Mouse (Mus musculus) midbrain, embryonic 10.5 days (tissue): ENCODE measurements around the gene Rab1b. TPM values are rescaled to one million over a fixed set of nuclear protein-coding genes. Genes with fewer than 3 reads are reported as not detected.

Experiments
- DNase-seq: peaks from one replicate; pipeline ENCODE4 v3.0.0-alpha.2; 2017; ENCODE audit warnings: low spot score
- H3K27ac ChIP-seq: fragments of 300-500 bp; sonication (generic); replicated peaks from 2 replicates; pipeline ENCODE4 v1.5.1; 2016; ENCODE audit warnings: mild to moderate bottlenecking
- H3K27me3 ChIP-seq: fragments of 300-500 bp; sonication (generic); 2 replicates; pipeline ENCODE4 v1.6.1; 2016; ENCODE audit warnings: low read depth, mild to moderate bottlenecking; ENCODE audit not compliant: poor library complexity, severe bottlenecking
- H3K36me3 ChIP-seq: fragments of 300-500 bp; sonication (generic); 2 replicates; pipeline ENCODE4 v1.6.1; 2016; ENCODE audit warnings: mild to moderate bottlenecking, moderate library complexity
- H3K4me1 ChIP-seq: fragments of 300-500 bp; sonication (generic); 2 replicates; pipeline ENCODE4 v1.6.1; 2016
- H3K4me3 ChIP-seq: fragments of 300-500 bp; sonication (generic); 2 replicates; pipeline ENCODE4 v1.5.1; 2016; ENCODE audit warnings: mild to moderate bottlenecking, moderate library complexity
- H3K9me3 ChIP-seq: fragments of 300-500 bp; sonication (generic); replicated peaks from 2 replicates; pipeline ENCODE4 v1.6.1; 2016; ENCODE audit warnings: mild to moderate bottlenecking
- WGBS: fragments of 180-500 bp; shearing (Covaris S2); methylation state at CpG from one replicate; pipeline ENCODE4 v1.1.7; 2016; 5-methylcytosine and 5-hydroxymethylcytosine counted together
- polyA plus RNA-seq: library from polyadenylated mRNA; unstranded; fragments of >200 nt; fragmentation: Nextera tagmentation; extraction: Ambion mirVana; gene quantifications from 2 replicates; pipeline ENCODE4 v1.2.1, GENCODE M21; 2016

Rab1b gene
- polyA plus RNA-seq, 1 experiment from 2014 or later = 267 TPM

- Histone ChIP-seq H3K27me3 (peaks cover 70% of the 10 kb centered on the region), H3K4me1 (peaks cover 12% of the 10 kb centered on the region), H3K9me3 (no peaks in the 10 kb centered on the region), H3K4me3 (no peak overlapping the region), H3K36me3 (no peaks in the 10 kb centered on the region), H3K27ac (no peak overlapping the region)
- 60% methylated on average over 18 of the region's 18 CpGs for WGBS
- no peak for DNase-seq
These were observed 24.9 kb downstream of the Rab1b start for GRCm38 (mm10) chr19:5082005-5082404.

- no peak for DNase-seq
- peaks cover 56% of the 10 kb centered on the region for H3K27me3 ChIP-seq
- H3K4me3 ChIP-seq = no peak overlapping the region
- no peaks in the 10 kb centered on the region for H3K9me3 ChIP-seq
- no peak overlapping the region for H3K27ac ChIP-seq
- 85% methylated on average over 1 of the region's 1 CpGs for WGBS
- no peaks in the 10 kb centered on the region for H3K4me1 ChIP-seq
- no peaks in the 10 kb centered on the region for H3K36me3 ChIP-seq
These were observed 27.6 kb downstream of the Rab1b start for GRCm38 (mm10) chr19:5079279-5079678.

GRCm38 (mm10) chr19:5073518-5073917 is 33.4 kb downstream of the Rab1b start:
- H3K4me1 ChIP-seq = peaks cover 40% of the 10 kb centered on the region
- H3K9me3 ChIP-seq = no peaks in the 10 kb centered on the region
- no peaks in the 10 kb centered on the region for H3K36me3 ChIP-seq
- no peak overlapping the region for H3K4me3 ChIP-seq
- WGBS = 46% methylated on average over 5 of the region's 5 CpGs
- no peak overlapping the region for H3K27ac ChIP-seq
- peaks cover 46% of the 10 kb centered on the region for H3K27me3 ChIP-seq
- no peak for DNase-seq

GRCm38 (mm10) chr19:5073028-5073427 is 33.8 kb downstream of the Rab1b start:
- peak; percentile 75 for DNase-seq
- H3K27ac ChIP-seq = no peak overlapping the region
- H3K9me3 ChIP-seq = no peaks in the 10 kb centered on the region
- 2% methylated on average over 15 of the region's 15 CpGs for WGBS
- peaks cover 51% of the 10 kb centered on the region for H3K27me3 ChIP-seq
- H3K4me1 ChIP-seq = peaks cover 45% of the 10 kb centered on the region
- peak overlapping the region; percentile 60 for H3K4me3 ChIP-seq
- H3K36me3 ChIP-seq = no peaks in the 10 kb centered on the region

GRCm38 (mm10) chr19:5072389-5073019 is 34.4 kb downstream of the Rab1b start:
- Histone ChIP-seq H3K27ac (peak overlapping the region; percentile 88), H3K9me3 (no peaks in the 10 kb centered on the region), H3K27me3 (peaks cover 56% of the 10 kb centered on the region), H3K4me3 (peak overlapping the region; percentile 60), H3K36me3 (no peaks in the 10 kb centered on the region), H3K4me1 (peaks cover 50% of the 10 kb centered on the region)
- WGBS = 5% methylated on average over 20 of the region's 20 CpGs
- peak; percentile 38 for DNase-seq

GRCm38 (mm10) chr19:5071545-5072369 is 35.1 kb downstream of the Rab1b start:
- peaks cover 64% of the 10 kb centered on the region for H3K27me3 ChIP-seq
- peak overlapping the region; percentile 88 for H3K27ac ChIP-seq
- peak; percentile 86 for DNase-seq
- H3K9me3 ChIP-seq = no peaks in the 10 kb centered on the region
- H3K36me3 ChIP-seq = no peaks in the 10 kb centered on the region
- H3K4me1 ChIP-seq = peaks cover 58% of the 10 kb centered on the region
- H3K4me3 ChIP-seq = peak overlapping the region; percentile 60
- WGBS = under 1% methylated on average over 40 of the region's 40 CpGs

- H3K4me3 ChIP-seq = peak overlapping the region; percentile 60
- DNase-seq = no peak
- 9% methylated on average over 11 of the region's 11 CpGs for WGBS
- H3K36me3 ChIP-seq = no peaks in the 10 kb centered on the region
- no peaks in the 10 kb centered on the region for H3K9me3 ChIP-seq
- H3K27me3 ChIP-seq = peaks cover 70% of the 10 kb centered on the region
- H3K27ac ChIP-seq = peak overlapping the region; percentile 88
- H3K4me1 ChIP-seq = peaks cover 58% of the 10 kb centered on the region
These were observed 35.8 kb downstream of the Rab1b start for GRCm38 (mm10) chr19:5071077-5071476.

- H3K27ac ChIP-seq = no peak overlapping the region; the same call in 1 of the 2 replicates
- H3K27me3 ChIP-seq = peaks cover 77% of the 10 kb centered on the region
- peaks cover 58% of the 10 kb centered on the region for H3K4me1 ChIP-seq
- peak overlapping the region; percentile 52; the same call in 1 of the 2 replicates for H3K4me3 ChIP-seq
- WGBS = 85% methylated on average over 7 of the region's 7 CpGs
- H3K9me3 ChIP-seq = no peaks in the 10 kb centered on the region
- DNase-seq = no peak
- H3K36me3 ChIP-seq = no peaks in the 10 kb centered on the region
These were observed 36.9 kb downstream of the Rab1b start for GRCm38 (mm10) chr19:5069978-5070377.

GRCm38 (mm10) chr19:5069486-5069885 is 37.4 kb downstream of the Rab1b start:
- H3K27me3 ChIP-seq = peaks cover 73% of the 10 kb centered on the region
- 81% methylated on average over 5 of the region's 5 CpGs for WGBS
- no peaks in the 10 kb centered on the region for H3K9me3 ChIP-seq
- H3K4me1 ChIP-seq = peaks cover 58% of the 10 kb centered on the region
- peak overlapping the region; percentile 52; the same call in 1 of the 2 replicates for H3K4me3 ChIP-seq
- H3K36me3 ChIP-seq = no peaks in the 10 kb centered on the region
- no peak overlapping the region for H3K27ac ChIP-seq
- no peak for DNase-seq

GRCm38 (mm10) chr19:5068570-5069234 is 38.2 kb downstream of the Rab1b start:
- no peak for DNase-seq
- Histone ChIP-seq H3K27me3 (peaks cover 65% of the 10 kb centered on the region), H3K36me3 (no peaks in the 10 kb centered on the region), H3K27ac (peak overlapping the region; percentile 74), H3K4me3 (peak overlapping the region; percentile 52), H3K9me3 (no peaks in the 10 kb centered on the region), H3K4me1 (peaks cover 58% of the 10 kb centered on the region)
- 38% methylated on average over 21 of the region's 21 CpGs for WGBS

GRCm38 (mm10) chr19:5067867-5068569 is 38.9 kb downstream of the Rab1b start, which contains the start of gene Cd248:
TSS of gene Cd248 (plus strand) at chr19:5068078.
- Histone ChIP-seq H3K27ac (peak within 1 kb of the TSS; percentile 74), H3K9me3 (no peaks in the 10 kb centered on the region), H3K4me3 (peak within 1 kb of the TSS; percentile 52), H3K4me1 (peaks cover 57% of the 10 kb centered on the region), H3K36me3 (no peaks in the 10 kb centered on the region), H3K27me3 (peaks cover 65% of the 10 kb centered on the region)
- DNase-seq = peak; percentile 66
- WGBS = 1% methylated on average over 56 of the region's 56 CpGs
